Mouse (Mus musculus): ENCODE measurements at regions not wholly inside any gene's neighbourhood (a gene's known extent, or its start where the extent isn't known, plus 50 kb on each side); places are given as distances from the start of the nearest gene placed in this dataset.
A peak's percentile ranks its signal among the peaks of the same experiment; 100 is the strongest.

GRCm38 (mm10) chr11:95198196-95198595, 52.1 kb upstream of the Dlx4 start:
- DNase-seq (ENCODE audit: low spot score) = peak; percentile 20

- DNase-seq (ENCODE audit: low spot score) = no peak
Observed at GRCm38 (mm10) chr11:95200971-95201370, 54.9 kb upstream of the Dlx4 start.

- DNase-seq (ENCODE audit: low spot score) = peak; percentile 23
Observed at GRCm38 (mm10) chr11:95210185-95211030, 50.9 kb upstream of the Tac4 start.

GRCm38 (mm10) chr11:95211031-95211425, 50.3 kb upstream of the Tac4 start:
- no peak for DNase-seq (ENCODE audit: low spot score)
